Mouse (Mus musculus): ENCODE results near the gene Fam13a.

The Fam13a gene

DNA sequence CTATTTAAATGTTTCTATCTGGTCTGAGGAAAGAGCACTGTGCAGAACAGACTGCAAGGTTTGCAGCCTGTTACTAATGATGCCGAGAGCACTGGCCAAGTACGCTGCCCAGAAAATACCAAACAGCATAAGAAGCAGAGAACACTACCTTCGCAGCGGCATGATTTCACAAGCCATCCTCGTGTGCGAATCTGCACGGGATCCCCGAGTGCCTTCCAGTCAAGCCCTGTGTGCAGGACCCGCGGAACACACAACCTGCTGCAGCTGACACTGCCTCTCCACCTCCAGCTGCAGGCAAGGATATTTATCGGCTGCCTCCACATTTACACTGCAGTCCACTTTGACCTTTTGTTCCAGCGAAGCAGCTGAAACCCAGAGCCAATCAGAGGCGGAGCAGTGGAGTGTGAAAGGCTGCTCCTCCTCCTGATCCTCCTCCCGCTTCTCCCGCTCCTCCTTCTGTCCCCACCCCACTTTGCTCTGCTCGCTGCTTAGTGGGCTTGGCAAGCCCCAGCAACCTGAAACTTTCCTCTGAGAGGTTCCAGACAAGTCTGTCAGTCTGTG is at the start of gene Fam13a:
Gene Fam13a (minus strand): TSS at position 386 of the 561 bp plus-strand sequence.
- DNase-seq = peak; percentile 74

DNA sequence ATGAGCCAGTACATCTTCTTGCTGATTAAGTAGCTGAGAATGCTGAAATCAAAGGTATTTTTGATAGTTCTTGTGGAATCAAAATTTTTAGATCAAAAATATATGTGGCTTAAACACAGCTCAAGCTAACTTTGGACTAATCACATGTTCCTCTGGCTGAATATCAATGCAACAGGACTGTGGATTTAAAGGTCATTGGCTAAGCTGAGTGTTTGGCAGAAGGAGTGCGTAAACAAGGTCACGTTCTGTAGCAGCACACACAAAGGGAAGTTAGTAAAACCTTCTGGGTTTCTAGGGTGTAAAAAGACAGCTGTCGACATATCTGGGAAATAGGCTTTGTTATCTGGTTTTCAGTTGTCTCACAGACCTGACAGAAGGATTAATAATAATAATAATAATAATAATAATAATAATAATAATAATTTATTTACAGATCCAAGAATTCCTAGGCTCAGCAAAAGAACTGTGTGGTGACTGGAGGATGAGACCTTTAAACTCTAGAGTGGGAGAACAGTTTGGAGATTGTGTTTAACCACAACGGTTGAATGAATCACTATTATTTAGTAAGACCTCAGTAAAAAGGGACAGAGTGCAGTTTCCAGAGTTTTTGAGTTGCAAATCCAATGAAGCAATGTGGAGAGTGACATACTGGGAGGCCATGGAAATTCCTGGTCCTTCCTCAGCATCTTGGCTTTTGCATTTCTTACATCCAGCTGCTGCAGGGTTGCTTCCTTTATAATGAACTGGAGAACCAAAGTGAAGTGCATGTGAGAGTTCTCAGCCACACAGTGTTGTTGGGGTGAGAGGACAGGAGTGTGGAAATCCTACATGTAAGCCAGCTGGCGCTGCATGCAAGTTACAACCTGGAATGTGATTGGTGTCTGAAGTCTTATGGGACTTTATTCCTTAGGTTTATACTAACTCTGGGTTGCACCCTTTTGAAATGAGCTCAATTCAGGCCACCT is 48.0 kb upstream of the Fam13a start:
- no peak for DNase-seq

GRCm38 (mm10) chr6:59071691-59072090 is 47.3 kb upstream of the Fam13a start:
- DNase-seq = no peak

DNA sequence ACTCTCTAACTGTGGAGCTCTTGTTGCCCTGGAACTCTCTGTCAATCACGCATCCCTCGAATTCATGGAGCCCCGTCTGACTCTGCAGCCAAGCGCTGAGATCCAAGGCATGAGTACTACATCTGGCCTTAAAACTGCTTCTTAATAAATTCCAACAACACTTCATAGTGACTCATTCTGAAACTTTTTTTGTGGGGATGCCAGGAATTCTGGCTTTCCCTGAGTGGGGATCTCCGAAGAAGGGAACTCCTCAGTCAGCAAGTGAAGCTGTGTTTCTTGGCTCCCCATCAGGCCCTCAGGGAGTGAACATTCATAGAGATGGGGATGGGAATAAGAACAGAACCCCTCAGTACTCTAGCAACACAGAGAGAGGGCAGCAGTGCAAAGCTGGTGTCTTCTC is 43.8 kb upstream of the Fam13a start:
- no peak for DNase-seq

DNA sequence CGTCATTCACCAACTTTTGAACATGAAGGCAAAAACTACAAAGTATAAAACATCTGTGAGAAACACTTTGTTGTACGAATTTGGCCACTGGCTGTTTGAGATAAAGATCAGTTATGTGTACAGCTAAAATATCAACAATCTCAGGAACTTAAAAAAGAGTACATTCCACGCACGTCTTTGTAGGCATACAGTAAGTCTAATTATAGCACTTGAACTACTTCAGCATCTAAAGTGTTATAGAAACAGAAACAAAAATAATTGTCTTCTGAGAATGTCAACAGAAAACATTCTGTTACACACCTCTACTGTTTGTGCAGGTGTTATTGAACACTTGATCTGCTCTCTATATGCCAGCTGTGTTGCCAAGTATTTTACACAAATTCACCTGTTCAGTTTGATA is 40.1 kb upstream of the Fam13a start:
- no peak for DNase-seq

DNA sequence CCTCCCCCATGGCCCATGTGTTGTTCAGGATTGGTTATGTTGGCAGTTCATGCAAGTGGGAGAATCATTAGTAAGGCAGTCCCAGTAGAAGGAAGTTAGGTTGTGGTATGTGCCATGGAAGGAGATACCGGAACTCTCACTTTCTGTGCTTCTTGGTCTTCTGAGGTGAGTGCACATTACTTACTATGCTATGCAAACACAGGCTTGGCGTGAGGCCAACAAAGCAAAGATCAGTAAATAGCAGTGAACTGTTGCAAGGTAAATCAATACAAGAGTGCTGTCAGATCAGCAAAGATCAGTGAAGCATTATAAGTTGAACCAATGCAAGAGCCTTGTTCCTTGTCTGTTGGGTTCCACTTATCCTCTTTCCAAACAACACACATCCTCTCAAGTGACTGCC is 28.9 kb upstream of the Fam13a start:
- DNase-seq = no peak

- no peak for DNase-seq
Observed at GRCm38 (mm10) chr6:59039719-59040118, 15.4 kb upstream of the Fam13a start.

DNA sequence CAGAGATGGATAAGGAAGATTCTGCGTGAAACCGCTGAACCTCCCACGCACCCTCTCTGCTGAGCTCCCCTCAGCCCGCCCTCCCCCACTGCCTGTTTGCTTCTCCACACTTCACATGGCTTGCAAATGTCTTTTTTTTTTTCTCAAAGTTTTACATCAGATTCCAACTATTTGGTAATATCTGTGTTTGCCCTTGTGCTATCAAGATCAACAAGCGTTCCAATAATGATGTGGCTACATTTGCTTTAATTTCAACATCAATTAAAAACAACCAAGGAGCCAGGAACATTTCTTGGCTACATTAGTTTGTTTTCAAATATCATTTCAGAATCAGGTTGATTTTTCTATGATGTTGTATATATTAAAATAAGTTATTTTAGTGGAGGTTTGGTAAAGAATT is 8.4 kb upstream of the Fam13a start:
- DNase-seq = no peak

- no peak for DNase-seq
Observed at GRCm38 (mm10) chr6:59031539-59031938, 7.2 kb upstream of the Fam13a start.

DNA sequence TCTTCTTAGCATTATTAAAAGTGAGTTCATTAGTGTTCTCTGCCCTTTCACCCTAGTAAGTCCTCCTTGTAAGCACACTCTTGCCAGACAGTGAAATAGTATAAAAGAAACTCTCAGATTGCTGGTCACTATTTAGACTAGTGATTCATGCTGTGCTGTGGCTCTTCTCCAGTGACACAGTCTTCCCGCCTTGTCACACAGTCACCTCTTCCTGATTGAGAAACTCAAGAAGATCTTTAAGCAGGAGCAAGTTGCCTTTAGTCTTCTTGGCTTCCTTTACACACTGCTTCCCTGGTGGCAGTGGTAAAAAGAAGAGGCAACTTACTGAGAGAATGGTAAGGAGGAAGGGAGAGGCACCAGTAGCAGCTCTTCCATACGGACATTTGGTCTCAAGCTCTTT is 6.3 kb upstream of the Fam13a start:
- DNase-seq = no peak

DNA sequence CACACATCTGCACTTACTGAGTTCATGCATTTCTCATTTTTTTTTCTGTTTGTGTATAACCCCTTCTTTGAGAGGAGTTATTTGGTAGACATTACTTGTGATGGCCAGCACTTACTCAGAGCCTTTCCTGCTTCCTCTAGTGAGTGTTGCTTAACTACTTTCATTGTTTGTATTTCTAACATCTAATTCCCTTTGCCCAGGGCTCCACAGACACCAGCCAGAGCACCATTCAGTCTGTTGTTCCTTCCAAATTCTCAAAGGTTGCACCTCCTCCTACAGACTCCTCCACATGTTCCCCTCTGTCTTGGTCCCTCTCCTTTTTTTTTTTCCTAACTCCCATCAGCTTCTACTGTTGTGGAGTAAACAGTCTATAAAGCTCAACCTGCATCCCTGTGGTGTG is 5.7 kb upstream of the Fam13a start:
- DNase-seq = no peak

GRCm38 (mm10) chr6:59028871-59029270 is 4.5 kb upstream of the Fam13a start:
- DNase-seq = no peak

DNA sequence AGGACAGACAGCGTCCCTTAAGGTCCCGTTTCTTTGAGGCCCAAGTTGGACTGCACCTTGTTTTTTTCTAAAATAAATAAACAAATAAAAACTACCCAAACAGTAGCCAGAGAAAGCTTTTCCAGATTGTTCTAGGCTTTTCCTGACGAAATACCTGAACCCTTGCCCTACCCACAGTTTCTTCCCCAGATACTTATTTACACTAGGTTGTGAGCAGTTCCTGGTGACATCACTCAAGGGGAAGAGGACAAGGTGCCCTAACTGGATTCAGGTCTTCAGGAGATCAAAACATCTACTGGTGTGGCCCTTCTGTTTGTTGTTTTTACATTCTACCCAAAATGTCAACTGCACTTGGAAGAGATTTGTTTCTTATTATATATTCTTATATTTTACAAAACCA is 457 bp upstream of the Fam13a start:
- peak; percentile 20 for DNase-seq

GRCm38 (mm10) chr6:59023455-59024163 is 740 bp downstream of the Fam13a start:
- DNase-seq = no peak

DNA sequence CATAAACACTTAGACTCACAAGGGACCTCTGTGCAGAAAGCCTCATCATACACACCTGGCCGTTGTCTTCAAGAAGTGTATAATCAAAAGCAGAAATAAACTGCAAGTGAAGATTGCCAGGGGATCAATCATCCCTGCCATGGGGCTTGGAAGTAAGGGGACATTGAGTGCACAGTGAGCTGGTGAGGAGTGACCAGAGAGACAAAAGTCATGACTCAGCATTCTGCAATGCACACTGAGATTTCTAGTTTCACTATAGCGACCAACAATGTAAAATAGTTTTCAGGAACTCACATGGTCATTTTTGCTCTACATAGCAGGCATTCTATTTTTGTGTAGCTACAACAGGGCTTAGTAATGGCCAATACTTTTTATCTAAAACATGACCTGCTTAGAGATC is 1.7 kb downstream of the Fam13a start:
- no peak for DNase-seq

DNA sequence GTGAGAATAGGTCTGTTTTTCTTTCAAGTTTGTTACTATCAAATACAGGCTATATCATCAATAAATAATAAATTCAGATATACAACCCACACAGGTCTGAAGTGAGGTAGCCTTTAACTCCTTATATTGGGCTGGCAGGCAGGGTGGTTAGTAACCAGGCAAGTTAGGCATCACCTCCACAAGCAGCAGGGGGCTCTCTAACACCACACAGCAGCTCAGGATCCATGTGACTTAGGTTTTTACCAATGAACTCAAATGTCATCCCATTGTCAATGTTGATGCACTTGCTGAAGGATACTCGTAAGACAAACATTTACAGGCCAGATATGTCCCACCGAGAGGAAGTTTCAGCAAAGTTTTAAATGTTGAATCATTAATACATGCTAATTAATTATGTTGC is 4.0 kb downstream of the Fam13a start:
- DNase-seq = no peak

DNA sequence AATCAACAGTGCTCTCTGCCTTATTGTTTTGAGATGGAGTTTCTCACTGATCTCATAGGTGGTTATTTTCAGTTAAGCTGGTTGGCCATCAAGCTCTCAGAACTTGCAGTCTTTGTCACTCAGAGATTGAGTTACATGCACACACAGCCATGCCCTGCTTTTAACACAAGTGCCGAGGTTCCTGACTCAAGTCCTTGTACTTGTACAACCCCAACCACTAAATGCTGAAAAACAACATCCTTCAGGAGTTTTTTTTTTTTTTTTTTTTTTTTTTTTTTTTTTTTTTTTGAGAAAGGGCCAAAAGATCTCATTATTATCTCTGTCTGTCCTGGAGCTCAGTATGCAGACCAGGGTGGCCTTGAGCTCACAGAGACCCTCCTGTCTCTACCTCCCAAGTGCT is 4.5 kb downstream of the Fam13a start:
- no peak for DNase-seq

- no peak for DNase-seq
Observed at GRCm38 (mm10) chr6:59016336-59016832, 8.0 kb downstream of the Fam13a start.

GRCm38 (mm10) chr6:59014760-59015159 is 9.6 kb downstream of the Fam13a start:
- DNase-seq = no peak

- no peak for DNase-seq
Observed at GRCm38 (mm10) chr6:59014088-59014759, 10.1 kb downstream of the Fam13a start.

DNA sequence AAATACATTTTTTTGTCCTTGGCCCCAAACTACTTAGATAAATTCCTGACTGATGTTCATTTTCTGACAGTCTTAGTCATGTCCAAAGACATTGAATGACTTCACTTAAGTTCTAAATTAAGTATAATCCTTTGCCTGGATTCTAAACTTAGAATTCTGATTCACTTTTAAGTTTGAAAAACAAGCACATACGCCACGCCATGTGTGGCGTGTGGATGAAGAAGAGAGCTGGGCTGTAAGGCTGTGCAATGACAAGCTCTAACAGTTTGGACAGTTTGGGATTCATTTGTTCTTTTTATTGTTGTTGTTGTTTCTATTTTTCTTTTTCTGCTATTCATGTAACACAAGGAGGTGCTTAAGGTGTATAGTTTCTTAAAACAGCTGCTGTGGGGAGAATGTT is 13.6 kb downstream of the Fam13a start:
- no peak for DNase-seq

- DNase-seq = no peak
Observed at GRCm38 (mm10) chr6:59004630-59005029, 19.7 kb downstream of the Fam13a start.

DNA sequence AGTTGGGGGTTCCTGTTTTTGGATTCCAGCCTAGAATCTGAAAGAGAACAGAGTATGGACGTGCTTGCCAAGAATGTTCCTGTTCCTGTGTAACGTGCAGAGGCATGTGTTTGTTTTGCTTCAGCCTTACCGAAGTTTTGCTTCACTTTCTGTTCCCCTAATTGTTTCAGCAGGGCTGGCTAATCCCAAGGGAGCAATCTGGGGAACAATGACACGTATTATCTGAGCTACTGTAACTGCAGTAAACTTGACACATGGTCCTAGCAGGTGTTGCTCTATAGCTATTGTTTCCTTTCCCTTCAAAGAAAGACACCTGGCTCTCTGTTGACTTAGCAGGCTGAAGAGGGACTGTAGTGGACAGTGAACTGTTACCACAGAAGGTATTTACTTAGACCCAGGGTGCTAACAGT is 25.3 kb downstream of the Fam13a start:
- DNase-seq = no peak

Measured in cerebellum, adult 9-10 months (tissue).